Mouse (Mus musculus): ENCODE results near the gene Lurap1l. TPM values are rescaled to one million over a fixed set of nuclear protein-coding genes. Genes with fewer than 3 reads are reported as not detected.

Gene Lurap1l
- polyA plus RNA-seq, 1 experiment from 2014 or later = 4.4 TPM

GRCm38 (mm10) chr4:80924815-80925214, 14.4 kb downstream of the Lurap1l start:
- no peaks in the 10 kb centered on the region for H3K9me3 ChIP-seq (ENCODE audit: control insufficient read depth, low read length)
- H3K9ac ChIP-seq (replicated peaks; ENCODE audit: low read depth, low read length) = no peak overlapping the region
- H3K27ac ChIP-seq (ENCODE audit: low read length) = no peak overlapping the region
- no peak overlapping the region for H3K4me3 ChIP-seq (replicated peaks; ENCODE audit: low read length)
- ATAC-seq = no peak
- H3K4me2 ChIP-seq (ENCODE audit: low read length) = no peak overlapping the region
- WGBS = 79% methylated on average over 4 of the region's 4 CpGs
- H3K27me3 ChIP-seq (replicated peaks; ENCODE audit: control insufficient read depth, insufficient read depth, low read length) = no peaks in the 10 kb centered on the region
- no peaks in the 10 kb centered on the region for H3K36me3 ChIP-seq (ENCODE audit: control insufficient read depth, insufficient read depth)
- H3K4me1 ChIP-seq (replicated peaks; ENCODE audit: control insufficient read depth, insufficient read depth, low read length) = peaks cover 8% of the 10 kb centered on the region

- 59% methylated on average over 6 of the region's 6 CpGs for WGBS
- H3K27me3 ChIP-seq (replicated peaks; ENCODE audit: control insufficient read depth, insufficient read depth, low read length) = no peaks in the 10 kb centered on the region
- peaks cover 8% of the 10 kb centered on the region for H3K4me1 ChIP-seq (replicated peaks; ENCODE audit: control insufficient read depth, insufficient read depth, low read length)
- no peaks in the 10 kb centered on the region for H3K36me3 ChIP-seq (ENCODE audit: control insufficient read depth, insufficient read depth)
- no peak overlapping the region for H3K9ac ChIP-seq (replicated peaks; ENCODE audit: low read depth, low read length)
- H3K9me3 ChIP-seq (ENCODE audit: control insufficient read depth, low read length) = no peaks in the 10 kb centered on the region
- H3K4me2 ChIP-seq (ENCODE audit: low read length) = no peak overlapping the region
- peak overlapping the region; percentile 41; the same call in 1 of the 2 replicates for H3K27ac ChIP-seq (ENCODE audit: low read length)
- peak; percentile 61 for ATAC-seq
- H3K4me3 ChIP-seq (replicated peaks; ENCODE audit: low read length) = no peak overlapping the region
Observed at GRCm38 (mm10) chr4:80925752-80926519, 15.5 kb downstream of the Lurap1l start.

- ATAC-seq = no peak
- no peak overlapping the region for H3K4me3 ChIP-seq (replicated peaks; ENCODE audit: low read length)
- H3K9me3 ChIP-seq (ENCODE audit: control insufficient read depth, low read length) = no peaks in the 10 kb centered on the region
- no peaks in the 10 kb centered on the region for H3K4me1 ChIP-seq (replicated peaks; ENCODE audit: control insufficient read depth, insufficient read depth, low read length)
- H3K9ac ChIP-seq (replicated peaks; ENCODE audit: low read depth, low read length) = no peak overlapping the region
- H3K4me2 ChIP-seq (ENCODE audit: low read length) = no peak overlapping the region
- H3K36me3 ChIP-seq (ENCODE audit: control insufficient read depth, insufficient read depth) = no peaks in the 10 kb centered on the region
- WGBS = 95% methylated on average over 3 of the region's 3 CpGs
- H3K27me3 ChIP-seq (replicated peaks; ENCODE audit: control insufficient read depth, insufficient read depth, low read length) = no peaks in the 10 kb centered on the region
- H3K27ac ChIP-seq (ENCODE audit: low read length) = no peak overlapping the region
Observed at GRCm38 (mm10) chr4:80934749-80935148, 24.3 kb downstream of the Lurap1l start.

- H3K9me3 ChIP-seq (ENCODE audit: control insufficient read depth, low read length) = no peaks in the 10 kb centered on the region
- no peak overlapping the region for H3K4me2 ChIP-seq (ENCODE audit: low read length)
- H3K27ac ChIP-seq (ENCODE audit: low read length) = no peak overlapping the region
- no peaks in the 10 kb centered on the region for H3K36me3 ChIP-seq (ENCODE audit: control insufficient read depth, insufficient read depth)
- H3K27me3 ChIP-seq (replicated peaks; ENCODE audit: control insufficient read depth, insufficient read depth, low read length) = no peaks in the 10 kb centered on the region
- H3K4me1 ChIP-seq (replicated peaks; ENCODE audit: control insufficient read depth, insufficient read depth, low read length) = no peaks in the 10 kb centered on the region
- H3K4me3 ChIP-seq (replicated peaks; ENCODE audit: low read length) = no peak overlapping the region
- 83% methylated on average over 2 of the region's 2 CpGs for WGBS
- no peak overlapping the region for H3K9ac ChIP-seq (replicated peaks; ENCODE audit: low read depth, low read length)
- ATAC-seq = no peak
Observed at GRCm38 (mm10) chr4:80939115-80939514, 28.7 kb downstream of the Lurap1l start.

- no peak for ATAC-seq
- WGBS = 85% methylated on average over 4 of the region's 4 CpGs
Observed at GRCm38 (mm10) chr4:80940946-80941345, 30.5 kb downstream of the Lurap1l start.

GRCm38 (mm10) chr4:80941978-80942377, 31.5 kb downstream of the Lurap1l start:
- Histone ChIP-seq H3K9me3 (ENCODE audit: control insufficient read depth, low read length) (no peaks in the 10 kb centered on the region), H3K4me2 (ENCODE audit: low read length) (no peak overlapping the region), H3K27ac (ENCODE audit: low read length) (no peak overlapping the region), H3K4me3 (replicated peaks; ENCODE audit: low read length) (no peak overlapping the region), H3K9ac (replicated peaks; ENCODE audit: low read depth, low read length) (no peak overlapping the region), H3K27me3 (replicated peaks; ENCODE audit: control insufficient read depth, insufficient read depth, low read length) (no peaks in the 10 kb centered on the region), H3K4me1 (replicated peaks; ENCODE audit: control insufficient read depth, insufficient read depth, low read length) (no peaks in the 10 kb centered on the region), H3K36me3 (ENCODE audit: control insufficient read depth, insufficient read depth) (no peaks in the 10 kb centered on the region)
- no peak for ATAC-seq
- 92% methylated on average over 3 of the region's 3 CpGs for WGBS

More at GRCm38 (mm10) chr4:80940946-80941345, 30.5 kb downstream of the Lurap1l start:
- Histone ChIP-seq H3K4me1 (replicated peaks; ENCODE audit: control insufficient read depth, insufficient read depth, low read length) (no peaks in the 10 kb centered on the region), H3K4me2 (ENCODE audit: low read length) (no peak overlapping the region), H3K27ac (ENCODE audit: low read length) (no peak overlapping the region), H3K9ac (replicated peaks; ENCODE audit: low read depth, low read length) (no peak overlapping the region), H3K9me3 (ENCODE audit: control insufficient read depth, low read length) (no peaks in the 10 kb centered on the region), H3K4me3 (replicated peaks; ENCODE audit: low read length) (no peak overlapping the region), H3K36me3 (ENCODE audit: control insufficient read depth, insufficient read depth) (no peaks in the 10 kb centered on the region), H3K27me3 (replicated peaks; ENCODE audit: control insufficient read depth, insufficient read depth, low read length) (no peaks in the 10 kb centered on the region)

- Histone ChIP-seq H3K27ac (ENCODE audit: low read length) (no peak overlapping the region), H3K4me2 (ENCODE audit: low read length) (no peak overlapping the region), H3K9ac (replicated peaks; ENCODE audit: low read depth, low read length) (no peak overlapping the region), H3K9me3 (ENCODE audit: control insufficient read depth, low read length) (no peaks in the 10 kb centered on the region), H3K4me3 (replicated peaks; ENCODE audit: low read length) (no peak overlapping the region), H3K27me3 (replicated peaks; ENCODE audit: control insufficient read depth, insufficient read depth, low read length) (no peaks in the 10 kb centered on the region), H3K36me3 (ENCODE audit: control insufficient read depth, insufficient read depth) (no peaks in the 10 kb centered on the region), H3K4me1 (replicated peaks; ENCODE audit: control insufficient read depth, insufficient read depth, low read length) (no peaks in the 10 kb centered on the region)
- ATAC-seq = no peak
Observed at GRCm38 (mm10) chr4:80944605-80945004, 34.2 kb downstream of the Lurap1l start.

GRCm38 (mm10) chr4:80949110-80949509, 38.7 kb downstream of the Lurap1l start:
- no peaks in the 10 kb centered on the region for H3K36me3 ChIP-seq (ENCODE audit: control insufficient read depth, insufficient read depth)
- no peaks in the 10 kb centered on the region for H3K9me3 ChIP-seq (ENCODE audit: control insufficient read depth, low read length)
- no peak overlapping the region for H3K4me2 ChIP-seq (ENCODE audit: low read length)
- H3K4me1 ChIP-seq (replicated peaks; ENCODE audit: control insufficient read depth, insufficient read depth, low read length) = no peaks in the 10 kb centered on the region
- no peak overlapping the region for H3K27ac ChIP-seq (ENCODE audit: low read length)
- H3K9ac ChIP-seq (replicated peaks; ENCODE audit: low read depth, low read length) = no peak overlapping the region
- no peak for ATAC-seq
- no peaks in the 10 kb centered on the region for H3K27me3 ChIP-seq (replicated peaks; ENCODE audit: control insufficient read depth, insufficient read depth, low read length)
- H3K4me3 ChIP-seq (replicated peaks; ENCODE audit: low read length) = no peak overlapping the region

GRCm38 (mm10) chr4:80949720-80950119, 39.3 kb downstream of the Lurap1l start:
- Histone ChIP-seq H3K4me3 (replicated peaks; ENCODE audit: low read length) (no peak overlapping the region), H3K36me3 (ENCODE audit: control insufficient read depth, insufficient read depth) (no peaks in the 10 kb centered on the region), H3K4me2 (ENCODE audit: low read length) (no peak overlapping the region), H3K9me3 (ENCODE audit: control insufficient read depth, low read length) (no peaks in the 10 kb centered on the region), H3K27ac (ENCODE audit: low read length) (no peak overlapping the region), H3K27me3 (replicated peaks; ENCODE audit: control insufficient read depth, insufficient read depth, low read length) (no peaks in the 10 kb centered on the region), H3K9ac (replicated peaks; ENCODE audit: low read depth, low read length) (no peak overlapping the region), H3K4me1 (replicated peaks; ENCODE audit: control insufficient read depth, insufficient read depth, low read length) (no peaks in the 10 kb centered on the region)
- 64% methylated on average over 2 of the region's 2 CpGs for WGBS
- ATAC-seq = no peak

Measured in forebrain, embryonic 16.5 days (tissue).